Mouse (Mus musculus) thymus, adult 2 months (tissue): Measurements from ENCODE around the gene Vmn2r21. TPM values are rescaled to one million over a fixed set of nuclear protein-coding genes. Genes with fewer than 3 reads are reported as not detected.
"Not testable (repeated sequence)": the region's sequence is repeated elsewhere in the genome, so short reads cannot be mapped to it uniquely, and the experiment has no call there.

Experiments used
- DNase-seq: peaks from one replicate; pipeline ENCODE4 v3.0.0; 2021
- H3K27ac ChIP-seq: fragments of 200-500 bp; 2 replicates; pipeline ENCODE4 v1.5.1; 2012; ENCODE audit warnings: low read length, control low read depth; ENCODE audit not compliant: control insufficient read depth, insufficient read depth
- H3K27me3 ChIP-seq: fragments of 200-500 bp; 2 replicates; pipeline ENCODE4 v1.6.1; 2012; ENCODE audit warnings: mild to moderate bottlenecking, low read length, moderate library complexity, mixed read lengths; ENCODE audit not compliant: control insufficient read depth, insufficient read depth
- H3K36me3 ChIP-seq: fragments of 200-500 bp; 2 replicates; pipeline ENCODE4 v1.6.1; 2012; ENCODE audit warnings: mild to moderate bottlenecking, low read length, moderate library complexity; ENCODE audit not compliant: control insufficient read depth, insufficient read depth
- H3K4me1 ChIP-seq: fragments of 200-500 bp; replicated peaks from 2 replicates; pipeline ENCODE4 v1.6.1; 2012; ENCODE audit warnings: low read length; ENCODE audit not compliant: control insufficient read depth, insufficient read depth
- H3K4me3 ChIP-seq: fragments of 200-500 bp; 2 replicates; pipeline ENCODE4 v1.5.1; 2012; ENCODE audit warnings: mild to moderate bottlenecking, low read length, control low read depth, moderate library complexity; ENCODE audit not compliant: control insufficient read depth, insufficient read depth
- WGBS: fragments of 180-500 bp; shearing (Covaris S2); methylation state at CpG from one replicate; pipeline ENCODE4 v1.1.7; 2018; 5-methylcytosine and 5-hydroxymethylcytosine counted together
- polyA plus RNA-seq: library from polyadenylated mRNA; depleted of rRNA; stranded (reverse); fragments of >200 nt; gene quantifications from 2 replicates; pipeline ENCODE4 v1.2.3, GENCODE M21; 2012; rRNA removed

The Vmn2r21 gene
- not detected in 2 replicates for polyA plus RNA-seq

DNA sequence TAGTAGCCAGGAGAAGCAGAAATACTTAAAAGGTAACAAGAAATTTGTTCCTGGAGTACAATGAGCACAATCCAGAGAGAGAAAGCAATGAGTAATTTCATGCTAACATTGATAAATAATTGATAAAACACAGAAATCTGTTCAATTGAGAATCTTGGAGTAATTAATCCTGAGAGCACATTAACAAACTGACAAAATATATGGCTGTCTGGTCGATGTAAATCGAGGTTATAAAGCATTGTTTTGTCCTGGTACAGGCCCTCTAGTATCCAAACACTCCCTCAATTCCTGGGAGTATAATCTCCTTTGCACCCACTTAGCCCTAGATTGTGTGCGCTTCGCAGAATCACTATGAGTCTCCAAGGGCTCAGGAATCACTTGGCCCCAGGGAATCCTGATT, at the start of gene Vmn2r21:
Gene Vmn2r21, minus strand, starts transcription at position 101 of the 400 bp plus-strand sequence.
- not testable (repeated sequence) for H3K4me1 ChIP-seq, H3K36me3 ChIP-seq, H3K27ac ChIP-seq, H3K4me3 ChIP-seq, DNase-seq, H3K27me3 ChIP-seq
- WGBS = no CpG with 5 or more reads among the region's 4 CpGs

DNA sequence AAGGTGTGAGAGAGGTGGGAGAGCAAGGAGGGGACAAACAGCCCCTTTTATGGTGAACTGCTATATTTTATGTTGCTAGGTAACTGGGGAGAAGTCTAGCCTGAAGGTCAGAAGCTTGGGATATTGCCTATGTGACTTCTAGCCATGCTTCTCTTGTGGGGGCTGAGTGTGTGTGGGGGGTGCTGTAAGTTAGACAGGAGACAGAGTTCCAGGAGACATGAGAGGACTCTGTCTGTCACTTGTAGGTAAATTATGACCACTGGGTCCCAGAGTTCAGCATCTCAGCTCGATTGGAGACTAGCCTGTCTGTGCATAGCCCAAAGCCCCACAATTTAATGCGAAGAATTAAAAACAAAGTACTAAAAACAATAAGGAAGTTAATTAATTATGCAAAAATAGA, 41.5 kb upstream of the Vmn2r21 start:
- H3K27me3 ChIP-seq, H3K27ac ChIP-seq, H3K4me1 ChIP-seq, DNase-seq, H3K36me3 ChIP-seq, H3K4me3 ChIP-seq: not testable (repeated sequence)
- no CpG with 5 or more reads among the region's 2 CpGs for WGBS

DNA sequence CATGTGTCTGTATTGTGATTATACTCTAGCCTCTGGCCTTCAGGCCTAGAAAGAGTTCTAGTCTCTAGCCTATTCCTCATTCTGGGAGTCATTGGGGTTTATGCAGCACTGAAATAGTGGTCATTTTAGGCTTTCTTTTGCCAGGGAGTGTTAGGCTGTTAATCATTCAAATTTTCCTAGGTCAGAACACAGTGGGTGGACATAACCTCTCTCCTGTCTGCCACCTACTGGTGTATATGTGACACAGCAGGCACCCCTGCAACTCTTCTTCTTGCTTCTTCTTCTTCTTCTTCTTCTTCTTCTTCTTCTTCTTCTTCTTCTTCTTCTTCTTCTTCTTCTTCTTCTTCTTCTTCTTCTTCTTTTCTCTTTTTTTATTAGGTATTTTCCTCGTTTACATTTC, 6.5 kb upstream of the Vmn2r21 start:
- WGBS = no CpG with 5 or more reads among the region's 1 CpGs
- not testable (repeated sequence) for H3K4me1 ChIP-seq, H3K27me3 ChIP-seq, H3K36me3 ChIP-seq, DNase-seq, H3K4me3 ChIP-seq, H3K27ac ChIP-seq

DNA sequence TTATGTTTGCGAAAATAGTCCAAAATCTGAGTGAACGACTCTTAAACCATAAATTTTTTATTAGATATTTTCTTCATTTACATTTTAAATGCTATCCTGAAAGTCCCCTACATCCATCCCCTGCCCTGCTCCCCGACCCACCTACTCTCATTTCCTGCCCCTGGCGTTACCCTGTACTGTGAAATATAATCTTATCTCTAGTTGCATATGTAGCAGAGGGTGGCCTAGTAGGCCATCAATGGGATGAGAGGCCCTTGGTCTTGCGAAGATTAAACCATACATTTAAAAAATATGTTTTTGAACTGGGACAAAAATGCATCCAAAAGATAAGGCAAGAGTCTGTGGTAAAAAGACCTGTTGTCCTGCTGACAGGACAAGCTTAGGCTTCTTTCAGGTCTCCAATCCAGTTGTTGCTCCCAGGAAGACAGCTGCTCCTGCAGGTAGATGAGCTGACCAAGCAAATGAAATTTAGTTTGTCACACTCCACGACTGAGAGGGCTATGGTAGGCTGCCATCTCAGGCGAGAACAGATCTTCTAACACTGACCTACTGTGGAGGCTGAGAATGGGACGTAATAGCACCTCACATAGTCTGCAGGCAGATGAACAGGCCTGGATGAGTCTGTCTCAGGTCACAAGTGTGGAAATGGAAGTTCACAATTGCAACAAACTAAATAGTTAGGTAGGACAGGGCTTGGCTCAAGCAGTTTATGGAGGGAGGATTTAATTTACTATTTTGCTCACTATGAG, 10.8 kb downstream of the Vmn2r21 start:
- not testable (repeated sequence) for H3K27me3 ChIP-seq, H3K27ac ChIP-seq, DNase-seq, H3K4me3 ChIP-seq, H3K36me3 ChIP-seq, H3K4me1 ChIP-seq
- no CpG with 5 or more reads among the region's 8 CpGs for WGBS

DNA sequence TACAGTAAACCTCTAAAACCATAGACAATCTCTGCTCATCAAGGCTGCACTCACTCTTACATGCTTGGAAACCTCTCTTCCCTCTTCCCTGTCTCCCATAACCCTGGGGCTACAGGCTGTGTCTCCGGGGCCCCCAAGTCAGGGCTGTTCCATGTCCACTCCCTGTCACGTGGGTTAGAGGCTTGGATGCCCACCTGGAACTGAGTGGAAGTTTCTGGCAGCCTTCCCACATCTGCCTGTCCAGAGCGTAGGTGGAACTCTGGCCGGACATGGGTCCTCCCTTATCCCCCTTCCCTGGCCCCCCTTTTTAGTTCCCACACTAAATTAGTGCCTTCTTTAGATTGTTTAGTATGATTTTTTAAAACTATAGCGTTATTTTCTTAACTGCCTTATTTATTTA, 60.2 kb downstream of the Vmn2r21 start:
- H3K27ac ChIP-seq, H3K4me1 ChIP-seq, H3K27me3 ChIP-seq, H3K36me3 ChIP-seq, DNase-seq, H3K4me3 ChIP-seq: not testable (repeated sequence)
- no CpG with 5 or more reads among the region's 5 CpGs for WGBS

DNA sequence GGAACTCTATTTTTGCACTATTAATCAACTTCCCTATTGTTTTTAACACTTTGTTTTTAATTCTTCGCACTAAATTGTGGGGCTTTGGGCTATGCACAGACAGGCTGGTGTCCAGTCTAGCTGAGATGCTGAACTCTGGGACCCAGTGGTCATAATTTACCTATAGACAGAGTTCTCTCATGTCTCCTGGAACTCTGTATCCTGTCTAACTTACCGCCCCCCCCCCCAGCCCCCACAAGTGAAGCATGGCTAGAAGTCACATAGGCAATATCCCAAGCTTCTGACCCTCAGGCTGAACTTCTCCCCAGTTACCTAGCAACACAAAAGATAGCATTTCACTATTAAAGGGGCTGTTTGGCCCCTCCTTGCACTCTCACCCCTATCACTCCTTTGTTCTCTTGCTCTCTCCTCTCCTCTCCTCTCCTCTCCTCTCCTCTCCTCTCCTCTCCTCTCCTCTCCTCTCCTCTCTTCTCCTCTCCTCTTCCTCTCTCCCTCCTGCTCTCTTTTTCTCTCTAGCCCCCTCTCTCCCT, 60.7 kb downstream of the Vmn2r21 start:
- no CpG with 5 or more reads among the region's 2 CpGs for WGBS
- H3K27ac ChIP-seq, DNase-seq, H3K4me3 ChIP-seq, H3K36me3 ChIP-seq, H3K4me1 ChIP-seq, H3K27me3 ChIP-seq: not testable (repeated sequence)

DNA sequence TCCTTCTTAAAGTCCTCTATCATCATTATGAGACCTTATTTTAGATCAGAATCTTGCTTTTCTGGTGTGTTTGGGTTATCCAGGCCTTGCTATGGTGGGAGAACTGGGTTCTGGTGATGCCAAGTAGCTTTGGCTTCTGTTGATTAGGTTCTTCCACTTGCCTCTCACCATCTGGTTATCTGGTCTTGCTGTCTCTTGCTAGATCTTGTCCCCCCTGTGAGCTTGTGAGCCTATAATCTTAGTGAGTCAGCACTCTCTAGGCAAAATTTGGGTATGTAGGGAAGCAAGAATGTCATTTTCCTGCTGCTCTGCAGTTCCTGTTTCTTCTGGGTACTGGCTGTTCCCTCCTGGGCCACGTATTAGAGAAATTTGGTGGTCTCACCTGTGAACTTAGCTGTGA, 64.6 kb downstream of the Vmn2r21 start:
- WGBS = no CpG with 5 or more reads among the region's 1 CpGs

More for the DNA sequence above, 64.6 kb downstream of the Vmn2r21 start:
- not testable (repeated sequence) for H3K36me3 ChIP-seq, DNase-seq, H3K4me3 ChIP-seq, H3K4me1 ChIP-seq, H3K27ac ChIP-seq, H3K27me3 ChIP-seq

Other genes with a start within 250 kb of the Vmn2r21 start
- 0.06 and 0.08 TPM in 2 replicates for gene Clec4e, start 243.5 kb downstream of the Vmn2r21 start, polyA plus RNA-seq
- gene Vmn2r19, start 225.1 kb downstream of the Vmn2r21 start, polyA plus RNA-seq = not detected in 2 replicates
- not detected in 2 replicates for gene Vmn2r20, start 115.3 kb downstream of the Vmn2r21 start, polyA plus RNA-seq
- not detected in 2 replicates for gene Vmn2r22, start 117.3 kb upstream of the Vmn2r21 start, polyA plus RNA-seq
- not detected in 2 replicates for gene Vmn2r23, start 169.3 kb upstream of the Vmn2r21 start, polyA plus RNA-seq
- gene Vmn2r24, start 245.5 kb upstream of the Vmn2r21 start, polyA plus RNA-seq = not detected in 2 replicates